In the genomic region with DNA sequence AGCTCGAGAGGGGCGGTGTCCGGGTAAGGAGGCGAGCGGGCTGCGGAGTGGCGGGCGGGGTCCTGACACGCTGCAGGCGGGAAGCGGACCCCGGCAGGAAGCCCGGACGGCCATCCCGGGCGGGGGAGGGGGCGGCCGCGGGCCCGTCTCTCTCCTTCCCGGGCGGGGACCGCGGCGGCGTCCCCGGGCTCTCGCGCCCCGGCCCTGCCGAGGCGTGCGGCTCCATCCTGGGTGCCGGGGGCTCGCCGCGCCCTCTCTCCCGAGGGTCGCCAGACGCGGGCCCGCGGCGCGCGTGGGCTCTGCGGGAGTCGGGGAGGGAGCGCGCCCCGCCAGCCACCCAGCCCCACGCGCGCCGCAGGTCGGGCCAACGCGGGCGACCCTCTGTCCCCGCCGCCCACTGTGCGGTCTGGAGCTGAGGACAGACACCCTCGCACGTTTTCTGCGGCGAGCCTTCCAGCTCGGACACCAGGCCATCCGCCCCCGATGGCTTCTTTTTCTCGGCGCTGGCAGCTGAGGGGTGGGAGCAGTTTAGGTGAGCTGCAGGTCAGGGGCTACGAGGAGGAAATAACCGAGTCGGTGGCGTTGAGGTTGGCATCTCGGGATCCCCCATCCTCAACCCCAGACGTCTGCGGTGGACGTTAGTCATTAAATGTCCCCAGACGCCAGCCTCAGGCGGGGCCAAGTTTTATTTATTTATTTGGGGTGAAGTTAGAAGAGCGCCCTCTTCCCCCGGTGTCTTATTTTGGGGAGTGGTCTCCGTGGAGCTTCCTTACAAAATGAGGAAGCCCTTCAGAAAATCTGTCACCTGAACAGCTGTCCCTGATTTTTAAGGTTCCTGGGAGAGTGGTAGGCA, we compare ENCODE assay signal across 8 mouse cellular contexts. TPM values are rescaled to one million over a fixed set of nuclear protein-coding genes. Genes with fewer than 3 reads are reported as not detected.
DNase-seq lines count a peak whose midpoint lies in the region; ATAC-seq and TF ChIP-seq lines count a peak whose summit lies in the region.

No protein-coding gene starts in this region.

- peak; percentile 4; the same call in 1 of the 2 replicates for ATAC-seq in intestine, embryonic 15.5 days
- peak; percentile 81 for ATAC-seq in neural tube, embryonic 14.5 days (ENCODE audit: low read depth)
- ATAC-seq in erythroid progenitor cell, adult 5-6 weeks (replicated peaks; ENCODE audit: low FRiP score, poor library complexity, severe bottlenecking), result no peak

- H3K4me3 ChIP-seq in cerebellum, adult 2 months (replicated peaks; ENCODE audit: insufficient read depth, low read depth, low read length), result peak overlapping the region; percentile 56
- H3K4me3 ChIP-seq in intestine, embryonic 15.5 days (replicated peaks), result peak overlapping the region; percentile 85
- H3K4me3 ChIP-seq in lung, adult 2 months (replicated peaks; ENCODE audit: extremely low read depth, low read depth, low read length), result peak overlapping the region; percentile 84
- peak overlapping the region; percentile 75 for H3K4me3 ChIP-seq in neural tube, embryonic 14.5 days (ENCODE audit: low read depth, low read length)

- H3K36me3 ChIP-seq in intestine, embryonic 15.5 days, result no peaks in the 10 kb centered on the region
- no peaks in the 10 kb centered on the region for H3K36me3 ChIP-seq in neural tube, embryonic 14.5 days (ENCODE audit: control insufficient read depth, insufficient read depth, low read length)

- DNase-seq in right cerebral cortex, adult 18-20 months, result peak; percentile 14
- no peak for DNase-seq in right cerebral cortex, postnatal 36 days (ENCODE audit: low spot score in 2 of 2)
- DNase-seq in cerebellum, adult 2 months, result peak; percentile 5 to 11
- DNase-seq in gastrocnemius, postnatal 4 days (ENCODE audit: low spot score in 2 of 2), result peak; percentile 23 to 33
- DNase-seq in lung, adult 2 months, result peak; percentile 41

- no peaks in the 10 kb centered on the region for H3K4me1 ChIP-seq in cerebellum, adult 2 months (ENCODE audit: control insufficient read depth, insufficient read depth, low read length)
- 0 out of 2 replicates have a peak, but pooled peaks cover 6% of the 10 kb centered on the region for H3K4me1 ChIP-seq in intestine, embryonic 15.5 days (replicated peaks)
- peaks cover 4% of the 10 kb centered on the region for H3K4me1 ChIP-seq in lung, adult 2 months (ENCODE audit: control insufficient read depth, insufficient read depth, low read length)
- peaks cover 3% of the 10 kb centered on the region; the same call in 1 of the 2 replicates for H3K4me1 ChIP-seq in neural tube, embryonic 14.5 days (ENCODE audit: control insufficient read depth, insufficient read depth, low read length)

- WGBS in cerebellum, adult 2 months, result under 1% methylated on average over 82 of the region's 84 CpGs
- WGBS in intestine, embryonic 15.5 days, result 1% methylated on average over 48 of the region's 84 CpGs
- under 1% methylated on average over 78 of the region's 84 CpGs for WGBS in lung, adult 2 months
- under 1% methylated on average over 41 of the region's 84 CpGs for WGBS in neural tube, embryonic 14.5 days

- no peak for TF ChIP-seq CTCF in cerebellum, adult 2 months (IDR thresholded peaks at IDR 0.05; ENCODE audit: borderline replicate concordance, insufficient read depth, low read depth, low read length)
- TF ChIP-seq CTCF in lung, adult 2 months (IDR thresholded peaks at IDR 0.05; ENCODE audit: insufficient read depth, low read length), result no peak

- H3K27ac ChIP-seq in cerebellum, adult 2 months (ENCODE audit: insufficient read depth, low read length), result no peak overlapping the region
- H3K27ac ChIP-seq in intestine, embryonic 15.5 days, result peak overlapping the region; percentile 83
- H3K27ac ChIP-seq in neural tube, embryonic 14.5 days (ENCODE audit: low read depth, low read length), result 0 out of 2 replicates have a peak overlapping the region, but pooled peaks have one; percentile 28

- no peaks in the 10 kb centered on the region for H3K9me3 ChIP-seq in intestine, embryonic 15.5 days
- no peaks in the 10 kb centered on the region for H3K9me3 ChIP-seq in neural tube, embryonic 14.5 days (ENCODE audit: control insufficient read depth, low read length)

- TF ChIP-seq POLR2A in cerebellum, adult 2 months (IDR thresholded peaks at IDR 0.05; ENCODE audit: borderline replicate concordance, insufficient read depth, low read length), result no peak
- no peak for TF ChIP-seq POLR2A in lung, adult 2 months (IDR thresholded peaks at IDR 0.05; ENCODE audit: borderline replicate concordance, extremely low read depth, low read depth, low read length)

- 0 out of 2 replicates have a peak, but pooled peaks cover 1% of the 10 kb centered on the region for H3K27me3 ChIP-seq in cerebellum, adult 2 months (ENCODE audit: control insufficient read depth, insufficient read depth, low read length)
- no peaks in the 10 kb centered on the region for H3K27me3 ChIP-seq in intestine, embryonic 15.5 days (replicated peaks)
- H3K27me3 ChIP-seq in neural tube, embryonic 14.5 days (ENCODE audit: control insufficient read depth, insufficient read depth, low read length), result no peaks in the 10 kb centered on the region

- peak overlapping the region; percentile 80 for H3K4me2 ChIP-seq in intestine, embryonic 15.5 days (replicated peaks)
- peak overlapping the region; percentile 84 for H3K4me2 ChIP-seq in neural tube, embryonic 14.5 days (ENCODE audit: low read depth, low read length)

- H3K9ac ChIP-seq in intestine, embryonic 15.5 days, result peak overlapping the region; percentile 80
- H3K9ac ChIP-seq in neural tube, embryonic 14.5 days (replicated peaks; ENCODE audit: low read depth, low read length), result peak overlapping the region; percentile 69

RNA-seq across cellular contexts. Expression of a gene that starts 0.6 kb away (rescaled TPM):
- 42.3 and 46.5 TPM in 2 replicates for polyA plus RNA-seq in cerebellum, adult 2 months (2012; rRNA removed)
- total RNA-seq in gastrocnemius, postnatal 4 days (2021), result 100 to 1,000 TPM; 169 to 187 TPM
- polyA plus RNA-seq in intestine, embryonic 15.5 days (2015; fragmentation: Nextera tagmentation; extraction: Ambion mirVana), result 40.1 and 42.1 TPM in 2 replicates
- 85.4 and 132 TPM in 2 replicates for polyA plus RNA-seq in lung, adult 2 months (2012; rRNA removed)
- 23.1 and 27.1 TPM in 2 replicates for polyA plus RNA-seq in neural tube, embryonic 14.5 days (2014; fragmentation: Nextera tagmentation; extraction: Ambion mirVana)
- 9.6 and 17.7 TPM in 2 replicates for total RNA-seq in erythroid progenitor cell, adult 5-6 weeks (2015; ENCODE audit: low replicate concordance)
- total RNA-seq in erythroid progenitor cell, adult 5-6 weeks (2017; ENCODE audit: low replicate concordance), result 7.4 and 13.5 TPM in 2 replicates

RNA-seq across cellular contexts. Expression of a gene that starts 52.5 kb away (rescaled TPM):
- polyA plus RNA-seq in cerebellum, adult 2 months (2012; rRNA removed), result 91.9 and 98.7 TPM in 2 replicates
- 10 to 100 TPM; 45.7 to 50.9 TPM for total RNA-seq in gastrocnemius, postnatal 4 days (2021)
- 41.9 and 45.6 TPM in 2 replicates for polyA plus RNA-seq in intestine, embryonic 15.5 days (2015; fragmentation: Nextera tagmentation; extraction: Ambion mirVana)
- polyA plus RNA-seq in lung, adult 2 months (2012; rRNA removed), result 5.6 and 12.2 TPM in 2 replicates
- polyA plus RNA-seq in neural tube, embryonic 14.5 days (2014; fragmentation: Nextera tagmentation; extraction: Ambion mirVana), result 41.5 and 47.9 TPM in 2 replicates
- total RNA-seq in erythroid progenitor cell, adult 5-6 weeks (2015; ENCODE audit: low replicate concordance), result 77.8 and 87.2 TPM in 2 replicates
- 80.0 and 82.3 TPM in 2 replicates for total RNA-seq in erythroid progenitor cell, adult 5-6 weeks (2017; ENCODE audit: low replicate concordance)

Comparison
In these comparisons a context has a peak if more than half of its experiments do, and no peak if none do; other contexts are left out.
1. DNase-seq: peak in right cerebral cortex, adult 18-20 months (single experiment), cerebellum, adult 2 months (2 of 2), gastrocnemius, postnatal 4 days (2 of 2) and lung, adult 2 months (single experiment); none in right cerebral cortex, postnatal 36 days (0 of 2).
2. Peak in every context shown above with its lines, with median percentiles within 50 percentile points of each other: H3K4me3 ChIP-seq.